Comparison of ENCODE assay signal across 14 mouse cellular contexts in genomic region chr4:22564532-22564931, GRCm38 (mm10).
DNase-seq lines count a peak whose midpoint lies in the region; ATAC-seq lines count a peak whose summit lies in the region.
"Had no signal": no experiment of that assay in that cellular context is flagged by ENCODE, and none has a peak within 500 bp of the region (broad histone marks: within the 10 kb centered on the region; RNA-seq: fewer than 3 reads in every experiment).

No protein-coding gene starts in this region.

- no peaks in the 10 kb centered on the region for H3K27me3 ChIP-seq in limb, embryonic 12.5 days
- no peaks in the 10 kb centered on the region for H3K27me3 ChIP-seq in limb, embryonic 10.5 days (ENCODE audit: low read depth, poor library complexity, severe bottlenecking)
- no peaks in the 10 kb centered on the region for H3K27me3 ChIP-seq in forebrain, embryonic 10.5 days (ENCODE audit: poor library complexity, severe bottlenecking)
- no peaks in the 10 kb centered on the region for H3K27me3 ChIP-seq in hindbrain, embryonic 14.5 days (ENCODE audit: control insufficient read depth, insufficient read depth, low read length)
- H3K27me3 ChIP-seq in neural tube, embryonic 13.5 days, result no peaks in the 10 kb centered on the region
- H3K27me3 ChIP-seq: CH12.LX; stomach, embryonic 15.5 days had no signal

- no peaks in the 10 kb centered on the region for H3K9me3 ChIP-seq in limb, embryonic 12.5 days
- H3K9me3 ChIP-seq in limb, embryonic 10.5 days (replicated peaks), result no peaks in the 10 kb centered on the region
- H3K9me3 ChIP-seq in forebrain, embryonic 10.5 days, result no peaks in the 10 kb centered on the region
- H3K9me3 ChIP-seq in hindbrain, embryonic 14.5 days (ENCODE audit: control insufficient read depth, low read length), result no peaks in the 10 kb centered on the region
- H3K9me3 ChIP-seq in neural tube, embryonic 13.5 days, result no peaks in the 10 kb centered on the region
- H3K9me3 ChIP-seq: stomach, embryonic 15.5 days had no signal

- WGBS in limb, embryonic 12.5 days, result 69% methylated on average over 10 of the region's 10 CpGs
- WGBS in limb, embryonic 10.5 days, result 79% methylated on average over 10 of the region's 10 CpGs
- 62% methylated on average over 10 of the region's 10 CpGs for WGBS in forebrain, embryonic 10.5 days
- WGBS in hindbrain, embryonic 14.5 days, result 37% methylated on average over 10 of the region's 10 CpGs
- 23% methylated on average over 10 of the region's 10 CpGs for WGBS in neural tube, embryonic 13.5 days

- no peaks in the 10 kb centered on the region for H3K36me3 ChIP-seq in limb, embryonic 12.5 days
- no peaks in the 10 kb centered on the region for H3K36me3 ChIP-seq in limb, embryonic 10.5 days
- H3K36me3 ChIP-seq in forebrain, embryonic 10.5 days (replicated peaks), result no peaks in the 10 kb centered on the region
- H3K36me3 ChIP-seq in hindbrain, embryonic 14.5 days (replicated peaks; ENCODE audit: control insufficient read depth, insufficient read depth), result no peaks in the 10 kb centered on the region
- H3K36me3 ChIP-seq in neural tube, embryonic 13.5 days, result no peaks in the 10 kb centered on the region
- H3K36me3 ChIP-seq: stomach, embryonic 15.5 days had no signal

- peaks cover 6% of the 10 kb centered on the region for H3K4me1 ChIP-seq in limb, embryonic 12.5 days (replicated peaks)
- H3K4me1 ChIP-seq in limb, embryonic 10.5 days, result no peaks in the 10 kb centered on the region
- H3K4me1 ChIP-seq in forebrain, embryonic 10.5 days, result peaks cover 8% of the 10 kb centered on the region
- peaks cover 7% of the 10 kb centered on the region; the same call in 1 of the 2 replicates for H3K4me1 ChIP-seq in hindbrain, embryonic 14.5 days (replicated peaks; ENCODE audit: control insufficient read depth, insufficient read depth, low read length)
- H3K4me1 ChIP-seq in neural tube, embryonic 13.5 days (replicated peaks), result peaks cover 12% of the 10 kb centered on the region
- H3K4me1 ChIP-seq: stomach, embryonic 15.5 days had no signal

- no peak for DNase-seq in limb, embryonic 10.5 days (ENCODE audit: low spot score)
- no peak for DNase-seq in forebrain, embryonic 10.5 days (ENCODE audit: extremely low spot score, low spot score)
- peak; percentile 55 for DNase-seq in hindbrain, embryonic 14.5 days (ENCODE audit: low spot score)
- DNase-seq in heart, postnatal 36 days, result no peak
- DNase-seq in lung, adult 18-20 months, result no peak
- DNase-seq: cerebellum, postnatal 25 days; heart, postnatal 14 days; kidney, postnatal 36 days; lung, adult 2 months had no signal

- ATAC-seq in limb, embryonic 12.5 days (ENCODE audit: insufficient number of reproducible peaks, insufficient read depth, low FRiP score, low TSS enrichment, low read depth), result peak; percentile 37; the same call in 1 of the 2 replicates
- peak; percentile 85 for ATAC-seq in hindbrain, embryonic 14.5 days (ENCODE audit: low FRiP score)
- peak; percentile 81 for ATAC-seq in neural tube, embryonic 13.5 days (ENCODE audit: low read depth)
- ATAC-seq in cerebellum, adult (ENCODE audit: insufficient number of reproducible peaks, low FRiP score, low TSS enrichment), result no peak

- no peak overlapping the region for H3K27ac ChIP-seq in limb, embryonic 12.5 days
- H3K27ac ChIP-seq in limb, embryonic 10.5 days, result no peak overlapping the region
- H3K27ac ChIP-seq in forebrain, embryonic 10.5 days, result 0 out of 2 replicates have a peak overlapping the region, but pooled peaks have one; percentile 20
- no peak overlapping the region for H3K27ac ChIP-seq in hindbrain, embryonic 14.5 days
- no peak overlapping the region for H3K27ac ChIP-seq in neural tube, embryonic 13.5 days (replicated peaks)
- H3K27ac ChIP-seq: stomach, embryonic 15.5 days had no signal

- intact Hi-C loops in heart, postnatal 36 days (cut with DNase I), result no loop called here

- no peak overlapping the region for H3K9ac ChIP-seq in limb, embryonic 12.5 days (replicated peaks)
- no peak overlapping the region; the same call in 1 of the 2 replicates for H3K9ac ChIP-seq in hindbrain, embryonic 14.5 days
- no peak overlapping the region for H3K9ac ChIP-seq in neural tube, embryonic 13.5 days
- H3K9ac ChIP-seq: stomach, embryonic 15.5 days had no signal

- H3K4me3 ChIP-seq in limb, embryonic 12.5 days (replicated peaks), result no peak overlapping the region
- H3K4me3 ChIP-seq in limb, embryonic 10.5 days, result no peak overlapping the region
- H3K4me3 ChIP-seq in forebrain, embryonic 10.5 days, result no peak overlapping the region
- no peak overlapping the region for H3K4me3 ChIP-seq in hindbrain, embryonic 14.5 days (replicated peaks; ENCODE audit: low read length)
- H3K4me3 ChIP-seq in neural tube, embryonic 13.5 days, result no peak overlapping the region
- H3K4me3 ChIP-seq: stomach, embryonic 15.5 days had no signal

- H3K4me2 ChIP-seq in limb, embryonic 12.5 days, result no peak overlapping the region
- no peak overlapping the region for H3K4me2 ChIP-seq in hindbrain, embryonic 14.5 days (replicated peaks)
- H3K4me2 ChIP-seq in neural tube, embryonic 13.5 days, result no peak overlapping the region; the same call in 1 of the 2 replicates
- H3K4me2 ChIP-seq: stomach, embryonic 15.5 days had no signal
